Mouse (Mus musculus): ENCODE measurements at regions not wholly inside any gene's neighbourhood (a gene's known extent, or its start where the extent isn't known, plus 50 kb on each side); places are given as distances from the start of the nearest gene placed in this dataset.

- peak; percentile 43 for DNase-seq (ENCODE audit: low read depth, low spot score)
Observed at GRCm38 (mm10) chr12:42987018-42987606, 1223.0 kb downstream of the Dnajb9 start.

- DNase-seq (ENCODE audit: low read depth, low spot score), result no peak
Observed at GRCm38 (mm10) chr12:42986505-42986904, 1223.6 kb downstream of the Dnajb9 start.

- no peak for DNase-seq (ENCODE audit: low read depth, low spot score)
Observed at GRCm38 (mm10) chr12:42986096-42986495, 1224.0 kb downstream of the Dnajb9 start.

GRCm38 (mm10) chr12:42978828-42979227, 1231.3 kb downstream of the Dnajb9 start:
- DNase-seq (ENCODE audit: low read depth, low spot score), result no peak

GRCm38 (mm10) chr12:42972766-42973165, 1237.4 kb downstream of the Dnajb9 start:
- DNase-seq (ENCODE audit: low read depth, low spot score), result no peak

GRCm38 (mm10) chr12:42961535-42961934, 1248.6 kb downstream of the Dnajb9 start:
- peak; percentile 6 for DNase-seq (ENCODE audit: low read depth, low spot score)

GRCm38 (mm10) chr12:42947961-42948360, 1262.2 kb downstream of the Dnajb9 start:
- no peak for DNase-seq (ENCODE audit: low read depth, low spot score)

- DNase-seq (ENCODE audit: low read depth, low spot score), result no peak
Observed at GRCm38 (mm10) chr12:42914374-42914773, 1295.8 kb downstream of the Dnajb9 start.
